Mouse (Mus musculus) kidney, postnatal 36 days (tissue): ENCODE data around the gene Fcho1.
"Not testable (repeated sequence)": the region's sequence is repeated elsewhere in the genome, so short reads cannot be mapped to it uniquely, and the experiment has no call there.

ENCODE experiments used
- DNase-seq, 2 experiments: peaks; one replicate each; pipeline ENCODE4 v3.0.0; 2021 to 2022; ENCODE audit warnings: mixed read lengths in 2 of 2

Gene Fcho1

DNA sequence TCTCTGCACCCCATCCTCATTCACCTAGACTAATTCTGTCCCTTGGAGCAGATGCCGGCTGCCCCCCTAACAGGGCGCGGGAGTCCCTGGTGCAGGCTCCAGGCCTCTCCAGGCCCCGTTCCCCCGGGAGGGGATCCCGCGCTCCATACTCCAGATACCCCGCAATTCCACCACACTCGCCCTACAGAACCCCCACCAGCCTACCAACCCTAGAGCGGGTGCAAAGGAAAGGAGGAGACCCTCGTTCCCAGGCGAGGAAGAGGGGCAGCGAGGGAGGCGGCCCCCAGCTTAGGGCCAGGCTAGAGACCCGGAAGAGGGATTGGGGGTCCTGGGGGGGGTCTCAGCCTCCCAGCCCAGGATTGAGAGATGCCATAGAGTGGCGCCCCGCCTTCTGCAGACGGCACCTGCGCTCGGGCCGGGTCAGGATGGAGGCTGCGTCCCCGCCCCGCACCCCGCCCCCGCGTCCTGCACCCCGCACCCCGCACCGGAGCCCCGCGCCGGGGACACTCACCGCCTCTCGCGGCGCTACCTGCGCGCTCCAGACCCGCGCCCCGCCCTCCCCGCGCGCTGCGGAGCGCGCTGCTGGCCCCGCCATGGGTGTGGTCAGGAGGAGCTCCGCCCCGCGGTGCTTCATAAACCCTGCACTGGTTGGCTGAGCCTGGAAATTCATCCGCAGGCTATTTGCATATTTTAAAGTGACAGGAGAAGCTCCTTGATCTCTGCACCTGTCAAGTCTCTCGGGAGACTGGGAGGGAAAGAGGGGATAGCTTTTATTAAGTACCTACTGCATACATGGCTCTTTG, at the start of gene Fcho1:
Gene Fcho1 (minus strand): TSS at position 595 of the 803 bp plus-strand sequence.
- DNase-seq: peak; percentile 71 to 83

DNA sequence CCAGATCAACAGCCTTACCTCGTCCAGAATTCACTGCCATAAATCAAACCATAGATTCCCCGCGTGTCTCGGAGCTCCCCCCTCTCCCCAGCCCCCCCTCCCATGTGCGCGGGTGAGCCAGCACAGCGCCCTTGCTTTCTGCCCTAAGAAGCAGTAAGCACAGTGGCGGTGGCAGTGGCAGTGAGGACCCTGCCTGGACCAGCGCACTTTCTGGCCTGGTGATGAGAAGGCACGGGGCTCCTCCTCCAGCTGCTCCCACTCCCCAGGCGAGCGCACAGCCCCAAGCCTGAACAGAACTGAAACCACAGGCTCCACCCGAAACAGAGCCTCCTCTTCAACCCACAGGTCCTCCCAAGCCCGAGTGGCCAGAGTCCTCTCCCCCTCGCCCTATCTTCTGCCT, 45.8 kb upstream of the Fcho1 start:
- no peak for DNase-seq

DNA sequence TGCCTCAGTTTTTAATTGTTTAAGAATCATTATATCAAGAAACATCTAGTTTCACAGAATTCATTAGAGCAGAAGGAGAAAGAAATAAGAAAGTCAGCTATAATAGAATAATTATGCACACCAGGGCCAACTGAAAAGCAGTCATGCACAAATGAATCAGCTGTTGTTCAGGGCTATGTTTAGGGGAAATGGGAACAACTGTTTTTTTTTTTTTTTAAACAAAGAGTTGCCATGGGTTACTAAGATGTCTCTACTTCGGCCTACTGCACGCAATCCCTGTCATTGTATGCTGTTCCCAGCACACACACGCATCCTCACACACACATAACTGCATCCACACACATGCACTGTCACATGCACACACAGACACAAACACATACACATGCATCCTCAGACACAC, 33.3 kb upstream of the Fcho1 start:
- no peak for DNase-seq

DNA sequence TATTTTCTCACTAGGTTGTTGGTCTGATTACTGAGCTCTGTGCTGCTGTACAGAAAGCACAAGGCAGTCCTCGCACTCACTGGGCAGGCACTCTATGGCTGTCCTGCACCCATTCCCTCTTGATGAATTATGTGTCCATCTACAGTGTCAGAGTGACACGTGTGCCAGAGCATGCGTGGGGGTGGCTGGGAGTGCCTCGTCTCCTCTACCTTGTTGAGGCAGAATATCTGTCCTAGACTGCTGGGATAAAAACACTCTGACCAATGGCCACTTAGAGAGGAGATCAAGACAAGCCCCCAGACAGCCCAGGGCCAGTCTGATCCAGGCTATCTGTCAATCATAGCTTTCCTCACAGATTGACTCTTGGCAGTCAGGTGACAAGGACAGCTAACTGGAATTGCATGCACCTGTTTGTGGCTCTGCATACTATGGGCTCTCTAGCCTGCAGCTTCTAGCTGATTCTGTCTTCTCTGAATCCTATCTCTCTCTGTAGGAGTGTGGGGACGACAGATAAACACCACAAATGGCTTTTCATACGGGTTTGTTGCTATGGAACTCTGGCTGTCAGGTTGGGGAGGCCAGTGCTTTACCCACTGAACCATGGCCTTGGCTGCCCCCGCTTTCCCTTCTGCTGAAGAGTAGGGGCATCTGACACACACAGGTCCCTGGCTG, 27.5 kb upstream of the Fcho1 start:
- DNase-seq: not testable (repeated sequence)

DNA sequence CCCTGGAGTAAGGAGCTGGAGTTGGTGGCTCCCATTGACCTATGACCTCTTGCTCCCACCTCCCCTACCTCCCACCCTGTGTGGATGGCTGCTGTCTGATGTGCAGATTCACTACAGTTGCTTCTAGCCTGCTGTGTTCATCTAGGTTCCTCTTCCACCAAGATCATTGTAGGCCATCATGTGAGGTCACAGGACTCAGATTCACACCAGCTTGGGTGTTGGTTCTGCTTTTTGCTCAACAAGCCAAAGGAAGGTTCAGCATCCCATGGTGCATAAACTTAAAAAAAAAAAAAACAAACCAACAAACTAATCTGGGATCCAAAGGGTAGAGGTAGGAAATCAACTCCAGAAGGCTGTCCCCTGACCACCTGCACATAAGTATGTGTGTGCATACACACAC, 26.7 kb upstream of the Fcho1 start:
- not testable (repeated sequence) for DNase-seq

DNA sequence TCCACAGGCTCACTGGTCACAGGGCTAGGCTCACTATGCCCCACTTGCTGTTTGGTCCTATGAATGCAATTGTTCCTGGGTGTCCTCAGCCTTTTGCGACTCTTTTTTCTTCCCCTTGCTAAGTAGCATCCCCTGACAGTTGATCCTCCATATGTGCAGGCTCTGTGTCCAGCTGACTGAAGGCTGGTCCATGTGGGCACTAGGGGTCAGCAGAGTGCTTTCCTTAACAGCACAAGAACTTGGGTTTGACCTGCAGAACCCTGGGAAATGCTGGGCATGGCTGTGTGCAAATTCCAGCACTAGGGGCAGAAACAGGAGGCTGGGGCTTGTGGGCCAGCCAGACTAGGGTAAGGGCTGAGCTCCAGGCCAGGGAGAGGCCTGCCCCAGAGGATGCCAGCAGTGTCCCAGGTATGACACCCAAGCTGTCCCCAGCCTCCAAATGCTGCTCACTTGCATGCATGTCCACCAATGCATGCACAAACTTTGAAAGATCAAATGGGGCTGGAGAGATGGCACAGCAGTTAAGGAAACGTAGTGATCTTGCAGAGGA, 25.9 kb upstream of the Fcho1 start:
- DNase-seq: peak; percentile 51 to 81

DNA sequence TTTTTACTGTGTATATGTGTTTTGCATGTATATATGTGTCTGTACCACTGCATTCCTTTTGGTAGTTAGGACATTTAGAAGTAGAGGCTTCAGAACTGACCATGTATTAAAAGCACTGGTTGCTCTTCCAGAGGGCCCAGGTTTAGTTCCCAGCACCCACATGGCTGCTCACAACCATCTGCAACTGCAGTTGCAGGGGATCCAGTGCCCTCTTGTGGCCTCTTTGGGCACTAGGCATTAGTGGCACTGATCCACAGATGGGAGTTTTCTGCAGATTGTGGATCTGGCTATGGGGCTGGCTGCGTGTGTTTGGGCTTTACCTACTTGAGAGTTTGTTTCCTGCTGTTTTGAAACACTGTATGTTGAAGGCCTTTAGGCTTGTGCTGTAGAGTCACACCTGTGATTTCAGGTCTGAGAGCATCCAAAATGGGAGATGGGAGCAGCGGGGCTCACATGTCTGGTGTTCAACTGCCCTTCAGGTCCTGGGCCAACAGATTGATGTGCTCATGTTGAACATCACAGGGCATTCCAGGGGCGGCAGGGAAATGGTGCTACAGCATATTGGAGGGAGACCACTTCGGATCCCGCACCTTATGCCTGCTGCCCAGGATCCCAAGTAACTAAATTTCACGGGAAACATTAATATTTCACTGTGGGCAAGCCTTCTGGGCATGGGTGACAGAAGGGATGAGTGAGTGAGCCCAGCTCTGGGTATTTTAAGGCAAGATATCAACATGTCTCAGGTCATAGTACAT, 24.0 kb upstream of the Fcho1 start:
- not testable (repeated sequence) for DNase-seq

DNA sequence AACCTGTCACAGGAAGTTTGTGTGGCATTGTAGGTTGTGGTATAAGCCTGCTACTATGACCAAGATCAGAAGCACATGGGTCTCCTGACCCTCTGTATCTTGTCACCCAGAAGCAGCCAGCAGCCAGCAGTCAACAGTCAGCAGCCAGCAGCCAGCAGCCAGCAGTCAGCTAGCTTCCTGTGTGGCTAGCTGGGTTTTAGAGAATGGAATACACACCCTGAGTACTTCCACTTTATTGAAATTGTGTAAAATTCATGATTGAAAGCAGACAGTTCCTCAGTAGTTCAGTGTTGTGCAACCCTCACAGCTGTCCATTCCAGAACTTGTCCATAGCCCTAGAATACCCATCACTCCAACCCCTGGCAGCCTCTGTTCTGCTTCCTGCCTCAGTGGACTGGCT, 21.6 kb upstream of the Fcho1 start:
- DNase-seq: not testable (repeated sequence)

DNA sequence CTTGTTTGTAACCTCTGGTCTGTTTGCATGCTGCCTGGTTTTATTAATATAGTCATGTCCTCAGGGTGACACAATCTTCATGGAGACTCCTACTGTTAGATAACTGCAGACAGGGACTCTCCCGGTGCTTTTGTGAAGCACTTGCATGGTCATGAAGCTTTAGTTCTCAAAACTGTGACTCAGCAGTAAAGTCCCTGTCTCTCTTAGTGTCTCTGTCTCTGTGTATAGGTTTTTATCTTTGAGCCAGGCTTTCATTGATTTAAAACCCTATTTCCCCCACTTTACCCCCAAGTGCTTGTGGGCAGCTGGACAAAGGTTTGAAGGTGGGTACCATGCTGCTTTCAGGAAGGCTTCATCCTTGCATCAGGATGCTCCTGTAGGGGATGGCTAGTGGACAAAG, 19.8 kb upstream of the Fcho1 start:
- no peak for DNase-seq

DNA sequence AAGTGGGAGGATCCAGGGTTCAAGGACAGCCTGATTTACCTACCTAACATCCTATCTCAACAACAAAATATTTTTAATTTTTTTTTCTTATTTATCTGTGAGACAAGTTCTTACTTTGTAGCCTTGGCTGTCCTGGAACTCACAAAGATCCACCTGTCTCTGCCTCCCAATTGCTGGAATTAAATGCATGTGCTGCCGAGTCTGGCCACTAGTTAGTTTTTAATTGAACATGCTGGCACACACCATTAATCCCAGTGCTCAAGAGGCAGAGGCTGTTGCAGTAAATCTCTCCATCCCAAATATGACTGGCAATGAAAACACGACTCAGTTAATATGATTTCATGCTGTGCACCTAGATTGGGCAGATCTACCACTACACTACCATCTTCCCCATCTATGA, 17.3 kb upstream of the Fcho1 start:
- no peak for DNase-seq

DNA sequence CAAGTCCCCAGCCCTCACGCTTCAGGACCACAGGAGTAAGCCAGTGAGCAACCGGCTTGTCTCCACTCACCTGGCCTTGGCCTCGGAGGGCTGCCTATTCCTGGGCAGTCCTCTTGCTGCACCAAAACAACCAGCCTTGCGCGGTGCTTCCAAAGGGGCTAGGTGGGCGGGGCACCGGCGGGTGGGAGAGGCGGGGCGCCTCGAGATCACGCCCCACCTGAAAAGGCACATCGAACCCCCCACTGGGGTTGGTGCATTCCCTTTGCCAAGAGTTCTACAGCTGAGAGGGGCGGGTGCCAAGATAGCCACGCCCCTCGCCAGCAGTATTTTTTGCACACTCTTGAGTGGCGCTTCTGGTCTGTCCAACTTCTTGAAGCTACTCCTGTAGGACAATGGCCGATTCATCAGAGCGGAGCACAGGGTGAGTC, 16.2 kb upstream of the Fcho1 start:
- peak; percentile 14 to 42 for DNase-seq

DNA sequence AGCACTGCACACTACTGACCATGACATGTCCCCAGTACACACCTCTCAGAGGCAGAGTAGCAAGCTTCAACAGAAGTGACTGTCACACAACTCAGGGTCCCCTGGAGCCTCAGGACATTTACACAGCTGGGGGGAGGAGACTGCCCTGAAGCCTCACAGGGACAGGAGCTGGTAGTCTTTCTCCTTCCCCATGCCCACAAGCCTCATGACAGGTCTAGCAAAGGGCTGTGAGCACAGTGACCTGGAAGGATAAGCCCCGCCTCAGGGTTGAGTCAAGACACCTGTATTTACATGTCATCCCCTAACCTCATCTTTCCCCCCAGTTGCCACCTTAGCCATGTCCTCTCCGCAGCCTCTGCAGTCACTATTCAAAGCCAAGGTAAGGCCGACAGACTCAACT, 15.7 kb upstream of the Fcho1 start:
- DNase-seq: no peak

DNA sequence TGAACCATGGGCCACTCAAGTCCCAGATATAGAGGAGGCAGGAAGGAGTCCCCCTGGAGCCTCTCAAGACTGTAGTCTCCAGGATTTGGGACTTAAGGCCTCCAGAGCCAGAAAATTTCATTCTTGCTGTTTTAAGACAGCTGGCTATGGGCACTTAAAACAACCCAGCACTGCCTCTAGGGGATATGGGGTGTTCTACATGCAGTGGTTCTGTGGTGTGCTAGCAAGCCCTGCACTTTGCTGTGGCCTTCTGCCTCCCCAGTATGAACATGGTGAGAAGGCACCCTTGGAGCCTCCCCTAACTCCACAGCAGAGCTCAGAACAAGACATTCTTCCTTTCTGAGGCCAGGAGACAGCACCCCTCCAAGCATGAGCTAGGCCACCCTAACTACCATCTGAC, 12.8 kb upstream of the Fcho1 start:
- not testable (repeated sequence) for DNase-seq

DNA sequence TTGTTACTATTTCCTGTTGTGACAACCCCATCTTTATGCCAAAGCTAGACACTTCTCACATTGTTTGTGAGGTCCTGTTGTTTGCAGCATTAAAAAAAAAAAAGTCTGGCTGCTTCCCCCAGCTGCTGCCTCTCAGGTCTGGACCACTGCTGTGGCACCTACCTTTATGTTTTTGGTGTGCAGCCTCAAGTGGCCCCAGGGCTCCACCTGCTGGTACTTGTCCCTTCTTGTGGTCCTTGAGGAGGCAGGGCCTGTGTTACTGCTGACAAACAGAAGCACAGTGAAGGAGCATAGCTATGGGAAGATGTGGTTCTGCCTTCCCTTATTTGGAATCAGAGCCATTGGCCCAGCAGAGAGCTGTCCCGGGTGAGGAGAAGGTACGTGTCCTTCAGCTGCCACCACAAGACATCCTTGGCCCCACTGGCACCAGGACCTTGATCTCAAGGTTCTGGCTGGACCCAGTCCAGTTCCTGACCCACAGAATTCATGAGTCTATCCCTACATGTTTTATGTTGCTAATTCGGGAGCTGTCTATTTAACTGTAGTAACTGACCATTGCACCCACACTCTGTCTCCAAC, 6.2 kb upstream of the Fcho1 start:
- DNase-seq: peak; percentile 63 to 86

DNA sequence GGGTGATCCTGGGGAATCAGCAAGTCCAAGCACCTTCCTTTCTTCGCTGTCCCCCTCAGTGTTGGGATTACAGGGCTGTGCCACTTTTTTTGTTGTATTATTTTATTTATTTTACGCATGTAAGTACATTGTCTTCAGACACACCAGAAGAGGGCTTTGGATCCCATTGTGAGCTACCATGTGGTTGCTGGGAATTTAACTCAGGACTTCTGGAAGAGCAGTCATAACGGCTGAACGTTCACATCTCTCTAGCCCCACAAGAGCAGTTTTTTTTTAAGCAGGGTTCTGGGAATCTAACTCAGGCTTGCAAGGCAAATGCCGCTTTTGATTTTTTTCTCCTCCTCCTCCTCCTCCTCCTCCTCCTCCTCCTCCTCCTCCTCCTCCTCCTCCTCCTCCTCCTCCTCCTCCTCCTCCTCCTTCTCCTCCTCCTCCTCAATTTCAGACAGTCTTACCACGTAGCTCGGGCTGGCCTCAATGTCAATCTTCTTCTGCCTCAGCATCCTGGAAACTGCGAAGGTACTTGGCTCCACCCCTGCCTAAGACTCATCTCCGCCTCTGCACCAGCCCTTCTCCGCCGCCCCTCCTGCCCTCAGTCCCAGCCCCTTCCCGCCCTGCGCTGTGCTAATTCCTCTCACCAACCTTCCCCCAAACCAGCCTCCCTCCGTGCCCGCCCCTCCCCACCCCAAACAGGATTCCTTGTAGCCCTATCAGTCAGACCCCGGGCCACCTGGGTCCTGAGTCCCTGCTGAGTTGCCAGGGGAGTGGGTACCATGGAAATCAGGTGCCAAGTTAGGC, 3.5 kb upstream of the Fcho1 start:
- DNase-seq: no peak

DNA sequence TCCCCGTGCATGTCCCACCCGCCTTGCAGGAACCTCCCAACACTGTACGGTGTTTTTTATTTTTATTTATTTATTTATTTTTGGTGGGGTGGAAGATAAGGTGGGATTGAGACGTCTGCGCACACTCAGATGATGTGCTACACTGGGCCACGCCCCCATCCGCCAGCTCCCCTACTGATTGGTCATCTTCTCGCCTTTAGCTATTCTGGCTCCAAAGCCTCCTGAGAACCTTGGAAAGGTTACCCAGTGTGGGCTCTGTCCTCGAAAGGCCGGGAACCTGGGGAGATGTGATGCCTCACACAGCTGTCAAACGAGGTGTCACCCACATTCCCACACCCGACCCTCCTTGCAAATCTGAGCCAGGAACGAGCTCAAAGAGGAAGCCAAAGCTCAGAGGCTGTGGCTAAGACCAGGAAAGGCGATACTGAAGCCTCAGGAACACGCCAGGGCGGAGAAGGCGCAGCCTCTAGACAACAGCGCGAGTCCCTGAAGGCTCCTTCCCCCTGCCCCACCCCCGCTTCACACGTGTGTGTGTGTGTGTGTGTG, 2.8 kb upstream of the Fcho1 start:
- DNase-seq: peak in 1 of 2 experiments; percentile 37

DNA sequence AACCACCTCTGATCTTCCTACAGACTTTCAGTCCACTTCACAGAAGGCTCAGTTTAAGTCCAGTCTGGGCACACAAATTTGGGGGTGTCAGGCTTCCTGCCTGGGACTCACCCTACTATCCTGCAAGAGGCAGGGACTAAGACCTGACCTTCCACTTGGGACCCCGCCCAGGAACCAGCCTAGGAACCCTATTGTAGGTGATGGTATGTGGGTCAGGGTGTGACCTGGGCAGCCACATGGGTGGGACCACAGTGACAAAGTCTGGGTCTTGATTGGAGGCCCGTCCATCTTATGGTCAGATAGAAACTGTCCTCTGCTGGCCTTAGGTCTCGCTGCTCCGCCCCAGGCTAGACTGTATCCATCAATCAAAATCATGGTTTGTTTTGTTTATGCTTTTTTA, 1.1 kb downstream of the Fcho1 start:
- DNase-seq: no peak

DNA sequence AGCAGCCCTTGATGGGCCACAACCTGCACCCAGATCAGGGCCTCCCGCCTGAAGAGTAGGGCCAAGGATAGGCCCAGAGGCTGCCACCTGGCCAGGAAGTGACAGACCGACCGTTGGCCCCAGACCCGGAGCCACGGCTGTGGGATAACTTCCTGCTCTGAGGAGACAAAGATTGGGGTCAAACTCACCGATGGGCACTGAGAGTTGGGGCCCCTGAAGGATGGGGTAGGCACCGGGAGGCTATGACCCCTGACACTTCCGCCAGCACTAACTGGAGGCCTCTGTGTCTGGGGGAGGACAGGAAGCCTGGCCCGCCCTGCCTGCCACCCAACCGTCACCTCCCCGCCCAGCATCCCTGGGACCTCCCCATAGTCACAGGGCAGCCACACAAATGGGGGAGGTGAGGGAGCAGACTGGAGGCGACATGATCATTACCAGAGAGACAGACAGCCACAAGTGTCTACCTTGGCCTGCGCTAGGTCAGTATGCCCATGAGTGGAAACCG, 2.4 kb downstream of the Fcho1 start:
- DNase-seq: no peak

DNA sequence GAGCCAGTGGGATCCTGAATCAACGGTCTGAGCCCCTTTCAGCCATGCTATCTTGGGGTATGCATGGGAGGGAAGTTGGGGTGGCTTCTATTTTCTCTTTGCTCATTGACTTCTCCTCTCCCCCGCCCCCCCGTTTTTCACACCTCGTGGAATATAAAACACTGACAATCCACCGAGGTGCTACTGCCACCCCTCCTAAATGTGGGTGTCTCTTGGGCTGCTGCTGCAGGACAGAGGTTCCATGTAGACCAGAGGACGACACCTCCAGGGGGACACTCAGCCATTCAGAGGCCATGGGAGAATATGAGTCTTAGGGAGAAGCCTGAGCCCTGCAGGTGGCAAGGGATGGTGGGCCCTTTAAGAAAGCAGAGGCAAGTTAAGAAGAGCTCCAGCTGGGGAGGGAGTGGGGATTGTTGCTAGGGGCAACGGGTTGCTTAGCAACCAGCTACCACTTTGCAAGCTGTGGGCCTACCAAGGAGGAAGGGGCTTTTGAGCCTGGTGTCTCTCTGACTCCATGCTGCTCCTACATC, 5.5 kb downstream of the Fcho1 start:
- DNase-seq: no peak

DNA sequence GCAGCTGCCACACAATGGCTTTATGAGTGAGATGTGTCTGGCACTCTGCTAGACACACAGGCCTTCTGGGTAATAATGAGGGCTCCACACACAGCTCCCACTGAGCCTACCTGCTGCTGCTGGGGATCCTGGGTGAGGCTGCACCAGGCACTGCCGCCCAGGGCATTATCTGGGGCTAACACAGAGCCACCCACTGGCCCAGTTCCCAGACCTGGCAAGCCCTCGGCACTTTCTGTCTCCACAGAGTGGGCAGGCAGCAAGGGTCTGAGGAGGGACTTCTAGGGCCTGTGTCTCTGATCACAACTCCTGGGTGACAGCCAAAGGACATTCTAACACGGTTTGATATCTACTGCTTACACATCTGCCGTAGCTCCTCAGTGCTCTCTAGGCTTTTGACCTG, 6.3 kb downstream of the Fcho1 start:
- DNase-seq: no peak

DNA sequence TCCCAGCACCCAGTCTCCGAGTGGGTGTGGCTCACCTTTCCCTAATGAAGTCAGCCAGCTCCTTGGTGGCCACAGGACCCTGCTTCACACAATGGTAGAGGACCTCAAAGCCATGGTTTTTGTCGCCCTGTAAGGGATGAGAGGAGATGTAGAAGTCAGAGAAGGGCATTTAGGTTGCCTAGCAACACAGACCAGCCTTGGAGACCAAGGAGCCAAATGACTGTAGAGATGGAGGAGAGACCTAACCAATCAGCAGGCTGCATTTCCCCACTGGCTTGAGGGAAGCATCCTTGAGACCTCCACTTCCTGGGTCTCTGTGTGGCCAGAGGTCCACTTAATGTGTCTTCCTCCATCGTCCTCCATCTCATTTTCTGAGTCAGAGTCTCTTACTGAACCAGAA, 7.3 kb downstream of the Fcho1 start:
- DNase-seq: no peak
